Mouse (Mus musculus): ENCODE data around the gene Arhgap25.

- no peak for TF ChIP-seq CTCF (IDR thresholded peaks at IDR 0.05 in 2 of 3, conservative IDR thresholded peaks at IDR 0.05 in 1 of 3; ENCODE audit: control insufficient read depth in 1 of 3, insufficient read depth in 1 of 3, low read depth in 2 of 3, low read length in 3 of 3, poor library complexity in 1 of 3, severe bottlenecking in 1 of 3)
- TF ChIP-seq ETS1 (IDR thresholded peaks at IDR 0.05; ENCODE audit: low read depth, low read length) = peak; percentile 22; the same call in 1 of the 2 replicates
- no peak for TF ChIP-seq SIN3A (IDR thresholded peaks at IDR 0.05; ENCODE audit: low read length)
- no peak for TF ChIP-seq NELFE (IDR thresholded peaks at IDR 0.05; ENCODE audit: low read depth, low read length)
- TF ChIP-seq MXI1 (IDR thresholded peaks at IDR 0.05; ENCODE audit: low read depth, low read length) = 0 out of 2 replicates have a peak, but pooled peaks have one; percentile 36
- TF ChIP-seq GATA1 (IDR thresholded peaks at IDR 0.05; ENCODE audit: low read depth, low read length) = no peak
- no peak for TF ChIP-seq POLR2A (IDR thresholded peaks at IDR 0.05; ENCODE audit: control insufficient read depth in 1 of 2, insufficient read depth in 1 of 2, low read depth in 1 of 2, low read length in 2 of 2, poor library complexity in 1 of 2)
- no peak for TF ChIP-seq MEF2A (IDR thresholded peaks at IDR 0.05; ENCODE audit: extremely low read depth, insufficient replicate concordance, low read depth, low read length, poor library complexity, severe bottlenecking)
- no peak for TF ChIP-seq ZNF384 (IDR thresholded peaks at IDR 0.05; ENCODE audit: low read depth, low read length)
- TF ChIP-seq MAX (IDR thresholded peaks at IDR 0.05; ENCODE audit: low read length) = no peak
- TF ChIP-seq CHD2 (IDR thresholded peaks at IDR 0.05; ENCODE audit: low read length) = no peak
- no peak for TF ChIP-seq KAT2A (conservative IDR thresholded peaks at IDR 0.05; ENCODE audit: low read depth, low read length)
Measured at GRCm38 (mm10) chr6:87541171-87541571, 8.1 kb upstream of the Arhgap25 start.

Data from MEL (cell line).